Mouse (Mus musculus): ENCODE results near the gene Alg11.

DNA sequence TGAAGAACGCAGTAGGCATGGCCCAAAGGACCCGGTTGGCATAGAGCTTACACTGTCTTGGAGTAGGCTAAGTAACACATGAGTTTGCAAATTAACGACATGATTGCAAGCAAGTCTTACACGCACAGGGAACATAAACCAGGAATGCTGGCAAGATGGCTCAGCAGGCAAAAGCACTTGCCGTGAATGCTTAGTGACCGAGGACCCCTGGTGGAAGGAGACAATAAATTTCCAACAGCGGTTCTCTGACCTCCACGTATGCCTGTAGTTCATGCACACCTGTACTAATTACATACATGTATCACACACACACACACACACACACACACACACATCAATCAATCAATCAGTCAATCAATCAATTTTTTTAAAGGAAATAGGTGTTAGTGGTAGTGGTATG is 31.0 kb downstream of the Alg11 start:
- TF ChIP-seq POLR2A (IDR thresholded peaks at IDR 0.05; ENCODE audit: extremely low read depth, insufficient read depth, low read length) (no peak), CTCF (IDR thresholded peaks at IDR 0.05; ENCODE audit: extremely low read depth, insufficient read depth, low read length) (no peak)
